Mouse (Mus musculus) lung, postnatal 10 days (tissue): ENCODE measurements around the gene Cyp4f13.

Experiments used
- DNase-seq: peaks from one replicate; pipeline ENCODE4 v3.0.0; 2021

Cyp4f13 gene

DNA sequence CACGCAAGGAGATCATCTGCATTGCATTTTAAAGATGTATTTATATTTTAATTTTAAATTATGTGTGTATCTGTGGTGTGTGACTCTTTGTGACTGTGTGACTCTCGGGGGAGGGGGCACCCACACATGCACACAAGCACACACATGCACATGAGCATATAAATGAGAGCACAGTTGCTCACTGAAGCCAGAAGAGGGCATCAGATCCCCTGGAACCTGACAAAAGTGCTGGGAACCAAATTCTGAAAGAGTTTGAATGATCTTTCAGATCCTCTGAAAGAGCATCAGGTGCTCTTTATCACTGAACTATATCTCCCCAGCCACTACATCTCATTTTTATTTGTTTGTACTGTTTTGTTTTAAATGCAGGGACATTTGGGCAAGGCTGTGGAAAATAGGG is 42.8 kb downstream of the Cyp4f13 start:
- peak; percentile 6 for DNase-seq

DNA sequence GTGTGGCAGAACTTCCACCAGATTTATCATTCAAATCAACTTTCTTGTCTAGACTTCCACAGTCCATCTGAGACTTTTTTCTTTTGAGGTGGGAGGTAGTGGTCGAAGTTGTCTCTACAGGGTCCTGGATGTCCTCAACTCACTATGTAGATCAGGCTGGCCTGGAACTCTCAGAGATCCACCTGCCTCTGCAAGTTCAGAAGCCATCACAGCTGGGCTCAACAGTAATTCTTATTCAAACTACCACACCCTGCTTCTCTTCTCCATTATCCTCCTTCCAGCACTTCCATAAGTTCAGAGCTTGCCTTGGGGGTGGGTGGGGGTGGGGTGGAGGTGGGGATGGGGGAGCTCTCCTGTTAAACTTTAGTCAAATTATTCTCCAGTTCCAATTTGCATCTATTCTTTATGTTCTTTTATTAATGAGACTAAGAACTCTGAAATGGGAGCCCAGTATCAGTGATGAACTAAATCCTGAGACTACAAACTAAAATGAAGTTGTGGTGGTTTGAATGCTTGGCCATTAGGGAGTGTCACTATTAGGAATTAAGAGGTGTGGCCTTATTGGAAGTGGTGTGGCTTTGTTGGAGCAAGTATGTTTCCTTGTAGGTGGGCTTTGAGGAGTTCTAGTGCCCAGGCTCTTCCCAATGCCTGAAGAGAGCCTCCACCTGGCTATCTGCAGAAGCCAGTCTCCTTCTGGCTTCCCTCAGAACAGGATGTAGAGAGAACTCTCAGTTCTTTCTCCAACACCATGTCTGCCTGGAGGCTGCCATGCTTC is 45.3 kb downstream of the Cyp4f13 start:
- DNase-seq: no peak

DNA sequence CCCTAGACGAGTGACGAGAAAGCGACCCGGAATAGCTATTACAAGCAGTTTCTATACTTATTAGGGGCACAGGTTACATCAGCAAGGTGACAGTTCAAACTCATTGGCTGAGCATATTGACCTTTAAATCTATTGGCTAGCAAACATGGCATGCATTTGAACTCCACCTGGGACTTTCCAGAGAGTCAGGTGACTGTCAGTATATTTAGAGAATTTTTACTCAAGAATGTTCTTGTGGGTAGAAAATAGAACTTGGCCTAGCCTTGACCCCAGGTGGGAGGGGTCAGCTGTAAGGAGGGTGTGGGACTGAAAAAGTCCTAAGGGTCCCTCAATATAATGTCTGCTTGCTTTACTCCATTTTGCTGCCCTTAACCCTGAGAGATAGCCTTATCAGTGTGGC is 51.8 kb downstream of the Cyp4f13 start:
- no peak for DNase-seq

DNA sequence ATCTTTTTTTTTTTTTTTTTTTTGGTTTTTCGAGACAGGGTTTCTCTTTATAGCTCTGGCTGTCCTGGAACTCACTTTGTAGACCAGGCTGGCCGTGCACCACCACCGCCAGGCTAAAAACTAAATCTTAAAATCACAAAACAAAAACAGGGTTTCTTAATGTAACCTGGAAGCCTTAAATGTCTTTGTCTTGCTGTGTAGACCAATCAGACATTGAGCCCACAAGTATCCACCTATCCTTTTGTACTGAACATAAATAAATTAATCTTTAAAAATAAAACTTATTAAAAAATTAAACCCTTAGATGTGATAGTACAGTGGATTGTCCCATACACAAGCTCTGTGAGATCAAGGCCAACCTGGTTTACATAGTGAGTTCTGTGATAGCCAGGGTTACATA is 53.3 kb downstream of the Cyp4f13 start:
- DNase-seq: no peak

DNA sequence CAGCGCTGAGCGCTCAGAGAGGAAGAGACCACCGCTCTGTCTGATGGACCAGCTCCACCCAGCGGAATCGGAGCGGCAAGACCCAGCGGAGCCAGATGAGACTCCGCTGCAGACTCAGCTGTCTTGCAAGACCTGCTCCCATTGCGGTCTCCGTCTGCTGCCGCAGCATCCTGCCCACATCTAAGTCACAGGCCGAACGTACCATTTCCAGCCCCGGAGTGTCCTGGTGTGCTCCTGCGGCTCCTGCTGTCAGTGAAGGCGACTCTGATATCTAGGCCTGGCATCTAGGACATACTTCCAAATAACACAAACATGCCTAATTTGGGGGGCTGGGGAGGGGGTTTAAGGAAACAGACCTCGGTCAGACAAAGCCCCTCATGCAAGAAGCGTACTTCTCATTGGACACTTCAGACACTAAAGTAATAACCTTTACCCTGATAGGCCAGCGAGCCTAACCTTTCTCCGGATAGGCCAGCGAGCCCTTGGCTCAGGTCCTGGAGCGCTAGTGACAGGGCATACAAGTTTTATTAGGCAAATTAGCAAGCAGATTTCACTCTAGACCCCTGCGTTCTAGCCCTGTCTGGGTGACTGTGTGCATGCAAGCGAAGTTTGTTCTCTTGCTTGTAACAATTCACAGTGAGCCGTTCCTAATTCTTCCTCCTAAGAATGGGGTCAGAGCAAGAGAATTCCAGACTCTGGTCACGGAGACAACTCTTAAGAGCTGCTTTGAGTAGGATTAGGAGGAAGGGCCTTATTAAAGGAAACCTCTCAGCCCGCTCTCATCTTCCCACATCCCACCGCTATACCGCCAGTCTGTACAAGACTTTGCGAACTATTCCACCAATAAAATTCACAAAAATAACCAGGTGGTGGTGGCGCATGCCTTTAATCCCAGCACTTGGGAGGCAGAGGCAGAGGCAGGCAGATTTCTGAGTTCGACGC is 55.7 kb downstream of the Cyp4f13 start, which contains the start of gene Zfp870:
Gene Zfp870 (minus strand): TSS at position 404 of the 942 bp plus-strand sequence.
- DNase-seq: peak; percentile 95

DNA sequence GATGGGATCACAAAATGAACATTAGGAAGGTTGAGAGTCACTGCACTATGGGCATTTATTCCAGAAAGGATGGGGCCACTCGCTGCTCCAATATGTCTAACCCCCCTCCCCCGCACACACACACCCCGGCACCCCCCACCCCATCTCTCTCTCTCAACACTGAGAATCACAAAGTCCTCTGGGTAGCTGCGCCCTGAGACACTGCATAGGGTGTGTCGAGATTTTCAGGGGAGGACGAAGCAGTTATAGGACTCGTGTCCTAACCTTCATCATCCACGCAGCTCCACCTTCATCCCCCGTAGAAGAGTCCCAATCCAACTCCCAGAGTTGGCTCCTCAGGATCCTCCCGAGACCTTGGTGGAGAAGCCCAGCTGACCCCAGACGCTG is 56.4 kb downstream of the Cyp4f13 start:
- no peak for DNase-seq

DNA sequence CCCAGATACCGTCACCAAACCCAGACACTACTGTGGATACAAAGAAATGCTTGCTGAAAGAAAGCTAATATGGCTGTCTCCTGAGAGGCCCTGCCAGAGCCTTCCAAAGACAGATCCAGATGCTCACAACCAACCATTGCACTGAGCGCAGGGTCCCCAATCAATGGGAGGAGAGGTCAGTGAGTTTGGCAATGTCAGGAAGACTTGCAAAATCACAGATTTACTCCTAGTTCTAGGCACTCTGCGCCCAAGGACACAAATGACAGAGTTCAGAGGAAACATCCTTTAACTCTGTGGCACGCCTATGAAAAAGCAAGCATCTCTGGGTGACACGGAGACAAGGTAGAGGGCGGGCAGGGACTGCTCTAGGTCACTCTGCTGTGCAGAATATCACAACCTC is 57.6 kb downstream of the Cyp4f13 start:
- DNase-seq: no peak

DNA sequence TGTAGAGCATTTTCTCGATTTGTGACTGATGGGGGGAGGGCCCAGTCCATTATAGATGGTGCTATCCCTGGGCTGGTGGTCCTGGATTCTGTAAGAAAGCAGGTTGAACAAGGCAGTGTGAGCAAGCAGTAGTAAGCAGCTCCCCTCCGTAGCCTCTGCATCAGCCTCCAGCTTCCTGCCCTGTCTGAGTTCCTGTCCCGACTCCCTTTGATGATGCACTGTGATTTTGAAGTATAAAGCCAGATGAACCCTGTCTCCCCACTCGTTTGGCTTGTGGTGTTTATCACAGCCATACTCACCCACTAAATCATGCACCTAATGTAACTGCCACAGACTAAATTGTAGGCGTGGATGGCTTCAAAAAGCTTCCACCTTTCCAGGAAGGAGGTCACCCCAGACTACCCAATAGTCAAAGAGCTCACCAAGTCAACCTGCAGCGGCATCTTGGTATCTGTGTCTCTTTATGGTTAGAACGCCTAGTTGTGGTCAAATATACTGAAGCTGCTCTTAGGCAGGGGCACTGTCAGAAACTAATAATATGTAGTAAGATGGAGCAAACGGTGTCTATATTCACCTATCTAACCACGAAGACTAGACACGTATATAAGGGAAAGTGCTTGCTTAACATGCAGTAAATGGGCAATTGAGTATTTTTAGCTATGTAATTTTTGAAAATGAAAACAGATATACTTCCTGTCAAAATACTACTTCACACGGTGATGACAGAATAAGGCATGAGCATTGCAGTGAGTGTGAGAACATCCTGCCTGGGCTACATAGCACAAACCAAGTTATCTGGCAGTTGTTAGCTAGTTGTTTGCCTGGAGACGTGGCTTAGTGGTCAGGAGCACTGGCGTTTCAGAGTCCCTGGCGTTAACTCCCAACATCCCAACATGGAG is 66.6 kb downstream of the Cyp4f13 start:
- no peak for DNase-seq

DNA sequence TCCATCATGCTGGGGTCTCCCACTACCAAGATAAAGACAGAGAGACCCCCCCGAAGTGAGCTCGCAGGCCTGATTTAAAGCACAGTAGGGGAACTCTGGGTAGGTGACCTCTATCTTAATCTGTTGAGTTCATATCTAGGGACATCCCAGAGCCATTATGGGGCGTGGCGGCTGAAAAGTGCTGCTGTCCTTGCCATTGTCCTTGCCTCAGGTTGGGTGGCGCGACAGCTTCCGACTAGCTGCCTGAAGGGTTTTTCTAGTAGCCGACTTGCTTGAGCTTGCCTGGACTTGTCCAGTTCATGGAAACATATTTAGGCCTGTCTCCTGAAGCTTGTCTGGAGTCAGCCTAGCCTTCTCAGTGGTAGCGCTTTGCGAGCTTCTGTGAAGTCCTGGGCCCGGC is 68.4 kb downstream of the Cyp4f13 start:
- no peak for DNase-seq

DNA sequence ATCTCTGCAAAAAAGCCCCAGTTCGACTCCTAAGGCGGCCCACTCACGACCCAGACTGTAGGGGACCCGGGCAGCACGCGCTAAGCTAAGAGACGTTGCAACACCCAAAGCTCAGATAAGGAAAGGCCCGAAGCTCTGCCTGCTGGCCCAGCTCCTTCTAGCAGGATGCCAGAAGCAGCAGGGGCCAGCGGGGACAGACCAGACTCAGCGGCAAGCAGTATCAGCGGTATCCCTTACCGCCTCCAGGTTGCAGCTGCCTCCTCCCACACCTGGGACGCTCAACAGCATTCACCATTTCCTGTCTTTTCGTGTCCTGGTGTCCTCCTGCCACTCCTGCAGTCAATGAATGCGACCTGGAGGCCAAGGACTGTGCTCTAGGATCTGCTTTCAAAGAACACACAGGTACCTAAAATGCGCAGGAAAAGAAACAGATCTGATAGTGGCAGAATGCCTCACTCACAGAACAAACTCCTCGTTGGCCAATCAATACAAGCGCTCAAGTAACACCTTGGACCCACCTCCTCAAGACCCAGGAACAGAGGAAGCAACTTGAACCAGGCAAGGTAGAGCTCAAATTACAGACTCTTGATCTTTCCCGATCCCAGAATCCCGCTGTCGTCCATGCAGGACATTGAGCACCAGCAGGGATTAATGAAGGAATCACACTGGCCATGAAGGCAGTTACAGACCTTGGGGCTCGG is 69.6 kb downstream of the Cyp4f13 start:
- DNase-seq: no peak
